Comparison of ENCODE assay signal across 8 mouse cellular contexts in the genomic region with DNA sequence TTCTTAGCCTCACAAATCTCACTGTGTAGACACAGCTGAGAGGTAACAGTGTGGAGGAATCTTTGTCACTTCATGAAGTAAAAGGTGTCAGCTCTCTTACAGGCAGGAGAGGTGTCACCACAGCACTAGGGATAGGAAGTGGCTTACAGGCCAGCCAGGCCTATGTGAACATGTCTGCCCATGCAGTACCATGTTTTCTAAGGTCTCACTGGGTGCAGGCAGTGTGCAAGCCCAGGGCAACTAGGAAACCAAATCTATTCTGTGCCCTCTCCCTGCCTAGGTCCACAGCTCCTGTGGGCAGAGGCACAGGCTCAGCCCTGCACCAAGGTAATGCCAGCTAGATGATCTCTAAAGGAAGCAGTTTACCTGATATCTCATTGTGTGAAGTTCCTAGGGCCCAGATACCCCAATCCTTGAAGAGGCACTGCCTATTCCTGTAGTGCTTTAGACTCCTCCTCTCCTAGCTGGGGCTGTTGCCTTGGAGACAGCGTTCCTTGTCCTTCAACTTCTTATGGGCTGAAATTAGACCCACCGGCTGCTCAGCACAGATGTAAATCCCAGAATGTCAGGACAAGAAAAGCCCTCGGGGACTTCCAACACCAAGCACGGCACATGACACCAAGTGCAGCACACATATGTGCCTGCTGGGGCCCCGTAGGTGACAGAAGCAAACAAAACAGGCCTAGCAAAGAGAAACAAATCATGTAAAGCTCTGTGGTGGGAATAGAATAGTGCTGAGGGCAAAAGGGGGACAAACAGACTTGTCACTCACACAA. TPM values are rescaled to one million over a fixed set of nuclear protein-coding genes. Genes with fewer than 3 reads are reported as not detected.
DNase-seq lines count a peak whose midpoint lies in the region; ATAC-seq and TF ChIP-seq lines count a peak whose summit lies in the region.

No protein-coding gene starts in this region.

- peak; percentile 28; the same call in 1 of the 2 replicates for ATAC-seq in lung, embryonic 14.5 days (ENCODE audit: insufficient read depth)
- no peak for ATAC-seq in liver, embryonic 11.5 days (replicated peaks; ENCODE audit: low FRiP score)

- no peak for TF ChIP-seq CTCF in lung, embryonic 14.5 days (IDR thresholded peaks at IDR 0.05; ENCODE audit: low read depth)
- TF ChIP-seq CTCF in lung, adult 2 months (IDR thresholded peaks at IDR 0.05; ENCODE audit: insufficient read depth, low read length), result no peak

- no peak overlapping the region for H3K27ac ChIP-seq in lung, embryonic 14.5 days (ENCODE audit: low read depth)
- no peak overlapping the region for H3K27ac ChIP-seq in limb, embryonic 10.5 days
- H3K27ac ChIP-seq in liver, embryonic 11.5 days (ENCODE audit: low read depth, low read length), result no peak overlapping the region

- H3K9me3 ChIP-seq in lung, embryonic 14.5 days (ENCODE audit: low read depth, low read length), result no peaks in the 10 kb centered on the region
- no peaks in the 10 kb centered on the region for H3K9me3 ChIP-seq in limb, embryonic 10.5 days (replicated peaks)
- no peaks in the 10 kb centered on the region for H3K9me3 ChIP-seq in liver, embryonic 11.5 days (ENCODE audit: control insufficient read depth, low read length)

- 18% methylated on average over 5 of the region's 5 CpGs for WGBS in lung, embryonic 14.5 days
- WGBS in lung, adult 2 months, result 55% methylated on average over 5 of the region's 5 CpGs
- 34% methylated on average over 5 of the region's 5 CpGs for WGBS in limb, embryonic 10.5 days
- WGBS in liver, embryonic 11.5 days, result 71% methylated on average over 5 of the region's 5 CpGs

- H3K36me3 ChIP-seq in lung, embryonic 14.5 days (ENCODE audit: insufficient read depth), result no peaks in the 10 kb centered on the region
- H3K36me3 ChIP-seq in limb, embryonic 10.5 days, result no peaks in the 10 kb centered on the region
- no peaks in the 10 kb centered on the region for H3K36me3 ChIP-seq in liver, embryonic 11.5 days (ENCODE audit: control insufficient read depth, insufficient read depth, low read length)

- no peak for TF ChIP-seq POLR2A in lung, adult 2 months (IDR thresholded peaks at IDR 0.05; ENCODE audit: borderline replicate concordance, extremely low read depth, low read depth, low read length)

- no peak overlapping the region for H3K9ac ChIP-seq in lung, embryonic 14.5 days
- no peak overlapping the region for H3K9ac ChIP-seq in liver, embryonic 11.5 days (ENCODE audit: low read depth, low read length)

- H3K4me3 ChIP-seq in lung, embryonic 14.5 days (ENCODE audit: low read depth, low read length), result no peak overlapping the region
- no peak overlapping the region for H3K4me3 ChIP-seq in lung, adult 2 months (replicated peaks; ENCODE audit: extremely low read depth, low read depth, low read length)
- no peak overlapping the region for H3K4me3 ChIP-seq in limb, embryonic 10.5 days
- no peak overlapping the region for H3K4me3 ChIP-seq in liver, embryonic 11.5 days (ENCODE audit: low read depth, low read length)

- no peak overlapping the region for H3K4me2 ChIP-seq in lung, embryonic 14.5 days
- H3K4me2 ChIP-seq in liver, embryonic 11.5 days, result no peak overlapping the region

- H3K27me3 ChIP-seq in lung, embryonic 14.5 days (ENCODE audit: insufficient read depth, low read length), result no peaks in the 10 kb centered on the region
- no peaks in the 10 kb centered on the region for H3K27me3 ChIP-seq in limb, embryonic 10.5 days (ENCODE audit: low read depth, poor library complexity, severe bottlenecking)
- H3K27me3 ChIP-seq in liver, embryonic 11.5 days (replicated peaks; ENCODE audit: control insufficient read depth, insufficient read depth, low read length), result no peaks in the 10 kb centered on the region

- no peaks in the 10 kb centered on the region; the same call in 1 of the 2 replicates for H3K4me1 ChIP-seq in lung, embryonic 14.5 days (ENCODE audit: insufficient read depth)
- H3K4me1 ChIP-seq in lung, adult 2 months (ENCODE audit: control insufficient read depth, insufficient read depth, low read length), result no peaks in the 10 kb centered on the region
- H3K4me1 ChIP-seq in limb, embryonic 10.5 days, result peaks cover 21% of the 10 kb centered on the region
- no peaks in the 10 kb centered on the region for H3K4me1 ChIP-seq in liver, embryonic 11.5 days (replicated peaks; ENCODE audit: control insufficient read depth, insufficient read depth, low read length)

- DNase-seq in lung, embryonic 14.5 days, result no peak
- no peak for DNase-seq in lung, adult 2 months
- peak; percentile 32 to 67 for DNase-seq in frontal cortex, postnatal 14 days (ENCODE audit: low spot score in 2 of 2)
- peak; percentile 51 for DNase-seq in limb, embryonic 10.5 days (ENCODE audit: low spot score)
- peak; percentile 41 for DNase-seq in right cerebral cortex, postnatal 4 days
- no peak for DNase-seq in liver
- DNase-seq in gastrocnemius, postnatal 10 days, result no peak
- no peak for DNase-seq in liver, embryonic 11.5 days (ENCODE audit: low spot score)

RNA-seq across cellular contexts. Expression of a gene that starts 10.6 kb away (rescaled TPM):
- 66.9 and 69.3 TPM in 2 replicates for polyA plus RNA-seq in lung, embryonic 14.5 days (2014; fragmentation: Nextera tagmentation; extraction: Ambion mirVana)
- polyA plus RNA-seq in lung, adult 2 months (2012; rRNA removed), result 55.4 and 60.1 TPM in 2 replicates
- 66.0 and 68.8 TPM in 2 replicates for polyA plus RNA-seq in limb, embryonic 10.5 days (2016; fragmentation: Nextera tagmentation; extraction: Ambion mirVana)
- total RNA-seq in gastrocnemius, postnatal 10 days (2021), result 1 to 10 TPM; 5.3 to 5.7 TPM
- polyA plus RNA-seq in liver, embryonic 11.5 days (2014; fragmentation: Nextera tagmentation; extraction: Ambion mirVana), result 40.9 and 43.2 TPM in 2 replicates

RNA-seq across cellular contexts. Expression of a gene that starts 59.0 kb away (rescaled TPM):
- polyA plus RNA-seq in lung, embryonic 14.5 days (2014; fragmentation: Nextera tagmentation; extraction: Ambion mirVana), result 14.6 and 14.9 TPM in 2 replicates
- 13.8 and 15.5 TPM in 2 replicates for polyA plus RNA-seq in lung, adult 2 months (2012; rRNA removed)
- polyA plus RNA-seq in limb, embryonic 10.5 days (2016; fragmentation: Nextera tagmentation; extraction: Ambion mirVana), result 9.5 and 11.0 TPM in 2 replicates
- 1 to 10 TPM; 9.1 TPM for total RNA-seq in gastrocnemius, postnatal 10 days (2021)
- polyA plus RNA-seq in liver, embryonic 11.5 days (2014; fragmentation: Nextera tagmentation; extraction: Ambion mirVana), result 10.0 and 11.2 TPM in 2 replicates

Comparison
In these comparisons a context has a peak if more than half of its experiments do, and no peak if none do; other contexts are left out.
1. DNase-seq: peak in frontal cortex, postnatal 14 days (2 of 2), limb, embryonic 10.5 days (single experiment) and right cerebral cortex, postnatal 4 days (single experiment); none in lung, embryonic 14.5 days (single experiment), lung, adult 2 months (single experiment), liver (single experiment), gastrocnemius, postnatal 10 days (single experiment) and liver, embryonic 11.5 days (single experiment).